Mouse (Mus musculus): ENCODE results near the gene Slc39a1.
"Not testable (repeated sequence)": the region's sequence is repeated elsewhere in the genome, so short reads cannot be mapped to it uniquely, and the experiment has no call there.

The Slc39a1 gene

DNA sequence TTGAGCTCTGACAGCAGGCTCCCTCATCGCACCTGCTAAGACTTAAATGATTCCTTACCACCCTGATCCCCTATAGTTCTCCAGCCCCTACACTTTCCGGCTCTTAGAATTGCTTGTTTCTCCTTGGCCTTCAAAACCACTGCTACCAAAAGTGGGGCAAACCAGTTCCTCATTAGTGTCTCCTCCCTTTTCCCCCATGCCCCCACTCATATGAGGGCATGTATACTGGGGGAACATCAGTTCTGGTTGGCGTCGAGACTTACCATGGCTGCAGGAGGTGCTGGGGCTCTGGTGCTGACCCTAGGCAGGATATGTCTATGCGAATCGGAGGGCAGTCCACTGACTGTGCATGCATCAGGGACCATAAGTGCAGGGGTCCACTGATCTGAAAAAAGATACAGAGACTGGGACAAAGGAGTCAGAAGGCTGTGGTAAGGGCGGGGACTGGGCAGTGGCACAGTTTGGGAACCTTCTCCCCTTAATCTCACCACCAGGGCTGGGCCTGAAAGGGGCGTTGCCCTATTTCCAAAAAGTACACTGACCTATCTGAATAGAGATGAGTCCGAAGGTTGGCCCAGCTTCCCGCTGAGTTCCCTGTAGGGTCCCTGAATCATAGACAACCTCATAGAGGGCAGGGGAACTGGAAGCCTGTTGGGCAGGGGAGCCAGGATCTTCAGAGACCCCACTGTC is 6.2 kb upstream of the Slc39a1 start:
- no peak for DNase-seq

DNA sequence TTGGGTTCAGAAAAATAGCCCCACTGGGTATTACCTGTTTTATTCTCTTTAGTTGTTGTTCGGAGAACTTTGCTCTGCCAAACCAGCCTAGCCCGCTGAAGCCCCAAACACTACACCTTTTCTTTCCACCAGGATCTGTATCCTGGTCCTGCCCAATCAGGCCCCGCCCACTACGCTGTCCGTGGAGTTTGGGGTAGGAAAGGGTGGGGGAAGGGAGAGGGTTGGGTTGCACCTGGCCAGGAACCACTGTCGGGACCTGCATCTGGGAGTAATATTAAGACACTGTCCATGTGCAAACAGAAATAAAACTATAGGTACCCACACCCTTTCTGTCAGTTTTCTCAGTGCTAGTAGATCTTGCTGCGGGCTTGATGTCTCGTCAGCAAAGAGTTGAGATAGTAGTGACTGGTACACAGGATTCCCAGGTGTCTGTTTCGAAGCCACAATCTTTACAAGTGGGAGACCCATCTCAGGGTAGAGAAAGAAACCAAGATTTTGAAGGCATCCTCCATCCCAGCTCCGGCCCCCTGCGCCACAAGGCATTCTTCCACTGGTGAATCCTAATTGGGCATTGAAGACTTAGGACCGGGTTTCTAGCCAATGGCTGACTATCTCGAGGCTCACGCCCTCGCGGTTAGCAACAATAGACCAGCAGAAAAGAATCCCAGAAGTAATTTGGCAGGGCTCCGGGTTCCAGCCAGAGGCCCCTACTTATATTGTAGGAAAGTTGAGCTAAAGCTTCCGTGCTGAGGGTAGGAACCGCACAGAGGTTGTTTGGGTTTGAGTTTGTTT is 4.8 kb upstream of the Slc39a1 start, which contains the start of gene Creb3l4:
Creb3l4 (minus strand) TSS at position 529 of the 792 bp plus-strand sequence.
- no peak for DNase-seq

DNA sequence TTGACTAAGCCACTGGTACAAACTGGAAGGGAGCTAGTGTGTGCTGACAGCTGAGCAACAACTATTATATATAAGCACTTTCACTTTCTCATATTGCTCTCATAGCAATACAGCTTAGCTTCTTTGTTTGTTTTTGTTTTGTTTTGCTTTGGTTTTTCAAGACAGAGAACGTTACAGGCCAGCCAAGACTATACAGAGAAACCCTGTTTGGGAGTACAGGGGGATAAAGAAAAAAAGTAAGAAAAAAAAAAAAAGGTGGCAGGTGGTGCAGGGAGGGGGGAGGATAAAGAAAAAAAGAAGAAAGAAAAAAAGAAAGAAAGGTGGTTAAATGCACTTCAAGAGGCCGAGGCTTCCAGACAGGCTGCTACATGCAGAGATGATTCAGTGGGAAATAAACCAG is 2.6 kb upstream of the Slc39a1 start:
- DNase-seq = no peak

DNA sequence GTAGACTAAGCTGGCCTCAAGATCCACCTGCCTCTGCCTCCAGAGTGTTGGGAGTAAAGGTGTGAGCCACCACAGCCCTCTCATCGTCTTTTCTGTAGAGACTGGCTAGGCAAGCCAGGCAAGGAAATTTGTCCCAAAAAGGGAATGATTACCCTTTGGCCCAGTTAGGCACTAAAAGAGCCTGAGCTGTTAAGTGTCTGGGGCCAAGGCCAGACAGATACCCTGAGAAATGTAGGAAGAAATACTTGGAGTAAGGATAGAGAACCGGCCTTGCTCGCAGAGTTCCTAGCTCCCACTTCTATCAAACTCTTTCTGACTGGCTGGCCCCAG is 377 bp upstream of the Slc39a1 start:
- DNase-seq = no peak

DNA sequence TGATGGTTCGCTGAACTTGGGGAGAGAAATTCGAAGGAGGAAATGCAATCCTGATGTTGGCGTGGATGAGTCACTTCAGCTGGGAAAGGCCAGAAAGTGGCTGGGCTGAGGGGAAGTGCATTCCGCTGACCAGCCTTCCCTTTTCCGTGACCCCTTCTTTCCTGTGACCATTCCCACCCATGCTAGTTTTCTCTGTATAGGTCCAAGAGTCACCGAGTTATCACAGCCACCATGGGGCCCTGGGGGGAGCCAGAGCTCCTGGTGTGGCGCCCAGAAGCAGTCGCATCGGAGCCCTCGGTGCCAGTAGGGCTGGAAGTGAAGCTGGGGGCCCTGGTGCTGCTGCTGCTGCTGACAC is 751 bp downstream of the Slc39a1 start:
- no peak for DNase-seq

DNA sequence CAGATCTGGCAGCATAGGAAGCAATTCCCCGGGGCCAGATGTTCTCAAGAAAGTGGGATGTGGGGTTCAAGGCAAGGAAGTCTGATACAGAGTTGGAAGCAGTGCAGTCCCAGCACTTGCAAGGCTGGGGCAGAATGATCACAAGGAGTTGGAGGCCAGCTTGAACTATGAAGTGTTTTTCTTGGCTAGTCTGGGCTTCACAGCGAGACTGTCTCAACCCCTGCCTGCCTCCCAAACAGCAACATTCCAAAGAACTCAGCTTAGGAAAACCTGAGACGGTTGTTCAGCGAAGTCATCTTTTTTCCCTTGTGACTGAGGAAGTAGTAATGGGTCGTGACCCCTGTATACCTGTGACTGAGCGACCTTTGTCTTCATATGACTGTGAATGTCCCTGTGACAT is 2.8 kb downstream of the Slc39a1 start:
- no peak for DNase-seq

DNA sequence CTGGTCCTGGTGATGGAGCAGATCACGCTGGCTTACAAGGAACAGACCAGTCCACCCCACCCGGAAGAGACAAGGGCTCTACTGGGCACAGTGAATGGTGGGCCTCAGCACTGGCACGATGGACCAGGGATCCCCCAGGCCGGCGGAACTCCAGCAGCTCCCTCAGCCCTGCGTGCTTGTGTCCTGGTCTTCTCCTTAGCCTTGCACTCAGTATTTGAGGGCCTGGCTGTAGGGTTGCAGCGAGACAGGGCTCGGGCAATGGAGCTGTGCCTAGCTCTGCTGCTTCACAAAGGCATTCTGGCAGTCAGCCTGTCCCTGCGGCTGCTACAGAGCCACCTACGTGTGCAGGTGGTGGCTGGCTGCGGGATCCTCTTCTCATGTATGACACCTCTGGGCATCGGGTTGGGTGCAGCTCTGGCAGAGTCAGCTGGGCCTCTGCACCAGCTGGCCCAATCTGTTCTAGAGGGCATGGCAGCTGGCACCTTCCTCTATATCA is 3.8 kb downstream of the Slc39a1 start:
- not testable (repeated sequence) for DNase-seq

DNA sequence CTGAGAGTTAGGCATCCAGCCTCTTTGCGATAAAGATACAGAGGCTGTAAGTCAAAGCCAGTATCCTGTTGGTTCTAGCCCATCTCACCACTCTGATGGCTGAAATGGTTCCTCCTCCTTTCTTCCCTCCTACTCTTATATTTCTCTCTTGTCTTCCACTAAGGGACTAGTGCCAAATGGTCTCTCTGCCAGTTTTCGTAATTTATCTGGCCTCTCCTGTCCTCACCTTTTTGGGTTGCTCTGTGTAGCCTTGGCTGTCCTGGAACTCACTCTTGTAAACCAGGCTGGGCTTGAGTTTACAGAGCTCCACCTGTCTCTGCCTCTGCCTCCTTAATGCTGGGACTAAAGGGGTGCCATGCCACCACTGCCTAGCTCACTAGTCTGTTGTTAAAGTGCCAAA is 4.7 kb downstream of the Slc39a1 start:
- not testable (repeated sequence) for DNase-seq

DNA sequence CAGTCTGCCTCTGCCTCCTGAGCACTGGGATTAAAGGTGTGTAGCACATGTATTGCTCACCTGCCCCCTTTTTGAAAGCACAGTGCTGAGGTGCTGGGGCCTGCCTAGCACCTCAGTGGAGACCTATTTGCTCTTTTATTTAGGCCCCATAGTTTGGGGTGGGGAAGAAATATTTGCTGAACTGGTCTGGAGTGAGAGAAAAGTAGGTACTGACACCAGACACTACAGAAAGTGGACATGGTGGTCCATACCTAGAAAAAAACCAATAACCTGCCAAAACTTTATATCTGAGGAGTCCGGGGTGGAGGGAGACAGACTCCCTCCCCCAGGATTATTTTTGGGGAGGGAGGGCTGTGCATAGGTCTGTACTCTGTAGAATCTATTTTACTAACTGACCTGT is 5.2 kb downstream of the Slc39a1 start:
- not testable (repeated sequence) for DNase-seq

DNA sequence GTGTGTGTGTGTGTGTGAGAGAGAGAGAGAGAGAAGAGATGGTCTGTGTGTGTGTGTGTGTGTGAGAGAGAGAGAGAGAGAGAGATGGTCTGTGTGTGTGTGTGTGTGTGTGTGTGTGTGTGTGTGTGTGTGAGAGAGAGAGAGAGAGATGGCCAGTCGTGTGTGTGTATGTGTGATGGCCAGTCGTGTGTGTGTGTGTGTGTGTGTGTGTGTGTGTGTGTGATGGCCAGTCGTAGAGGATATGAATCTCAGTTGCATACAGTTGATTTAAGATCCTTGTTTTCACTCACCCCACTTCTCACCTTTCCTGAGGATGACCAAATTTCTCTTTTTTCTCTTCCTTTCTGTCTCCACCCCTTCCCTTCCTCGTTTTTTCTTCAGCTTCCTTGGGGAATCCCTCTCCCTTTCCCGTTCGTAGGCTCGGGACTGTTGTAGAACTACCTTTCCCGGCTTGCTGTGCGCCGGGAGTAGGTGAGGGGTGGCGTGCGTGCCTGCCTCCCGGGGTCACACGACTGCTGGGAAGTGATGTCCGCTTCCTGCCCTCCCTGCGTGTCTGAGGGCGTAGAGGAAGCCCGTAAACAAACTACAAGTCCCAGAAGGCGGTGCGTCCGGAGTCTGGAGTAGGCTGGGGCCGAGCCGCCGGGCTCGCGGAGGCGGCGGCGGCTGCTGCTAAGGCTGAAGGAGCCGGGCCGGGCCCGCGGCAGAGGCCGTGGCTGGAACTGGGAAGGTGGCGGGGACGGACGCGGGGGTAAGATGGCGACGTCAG is 5.9 kb downstream of the Slc39a1 start, which contains the start of gene Crtc2:
Crtc2 (plus strand) TSS at position 511 of the 766 bp plus-strand sequence.
- peak; percentile 96 for DNase-seq

DNA sequence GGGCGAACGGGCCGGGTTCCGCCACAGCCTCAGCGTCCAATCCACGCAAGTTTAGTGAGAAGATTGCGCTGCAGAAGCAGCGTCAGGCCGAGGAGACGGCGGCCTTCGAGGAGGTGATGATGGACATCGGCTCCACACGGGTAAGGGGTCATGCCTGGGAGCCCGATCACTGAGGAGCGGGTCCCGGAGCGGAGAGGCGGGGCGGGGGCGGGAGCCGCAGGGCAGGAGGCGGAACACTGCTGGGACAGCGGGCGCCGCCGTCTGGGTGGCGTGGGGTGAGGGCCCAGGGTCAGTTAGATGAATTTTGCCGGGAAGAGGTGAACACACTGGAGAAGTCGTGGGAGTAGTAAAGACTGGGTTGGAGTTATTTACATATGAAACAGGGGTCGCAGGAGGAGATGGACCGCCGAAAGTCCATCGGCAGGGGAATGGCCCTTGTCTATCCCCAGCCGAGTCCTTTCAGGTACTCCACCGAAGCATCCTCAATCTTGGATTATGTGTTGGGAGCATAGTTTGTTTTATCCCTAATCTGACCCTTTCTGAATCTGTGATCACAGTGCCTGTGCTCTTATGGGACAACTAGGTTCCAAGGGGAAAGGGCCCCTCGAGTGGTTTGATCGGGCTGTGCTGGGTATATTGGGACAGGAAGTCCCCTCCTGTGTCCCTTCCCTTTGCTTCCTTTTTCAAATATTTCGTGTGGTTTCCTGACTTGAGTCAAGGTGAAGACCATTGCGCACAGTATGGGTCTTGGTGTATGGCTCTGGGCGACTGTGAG is 6.6 kb downstream of the Slc39a1 start:
- DNase-seq = no peak

DNA sequence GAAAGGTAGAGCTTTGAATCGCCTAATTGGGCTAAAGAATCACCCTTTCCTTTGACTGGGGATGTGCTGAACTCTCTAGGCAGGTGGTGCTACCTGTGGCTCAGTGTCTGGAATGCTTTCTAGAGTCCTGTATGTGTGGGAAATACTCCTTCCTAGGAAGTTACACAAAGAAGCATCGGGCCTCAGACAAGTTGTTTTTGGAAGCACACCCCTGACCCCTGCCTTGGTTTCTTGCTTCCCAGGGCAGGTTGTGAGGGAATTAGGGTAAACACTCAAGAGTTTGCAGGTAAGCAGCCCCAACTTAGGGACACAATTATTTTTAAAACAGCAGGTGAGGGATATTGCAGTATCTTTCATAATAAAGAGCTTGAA is 7.2 kb downstream of the Slc39a1 start:
- no peak for DNase-seq

DNA sequence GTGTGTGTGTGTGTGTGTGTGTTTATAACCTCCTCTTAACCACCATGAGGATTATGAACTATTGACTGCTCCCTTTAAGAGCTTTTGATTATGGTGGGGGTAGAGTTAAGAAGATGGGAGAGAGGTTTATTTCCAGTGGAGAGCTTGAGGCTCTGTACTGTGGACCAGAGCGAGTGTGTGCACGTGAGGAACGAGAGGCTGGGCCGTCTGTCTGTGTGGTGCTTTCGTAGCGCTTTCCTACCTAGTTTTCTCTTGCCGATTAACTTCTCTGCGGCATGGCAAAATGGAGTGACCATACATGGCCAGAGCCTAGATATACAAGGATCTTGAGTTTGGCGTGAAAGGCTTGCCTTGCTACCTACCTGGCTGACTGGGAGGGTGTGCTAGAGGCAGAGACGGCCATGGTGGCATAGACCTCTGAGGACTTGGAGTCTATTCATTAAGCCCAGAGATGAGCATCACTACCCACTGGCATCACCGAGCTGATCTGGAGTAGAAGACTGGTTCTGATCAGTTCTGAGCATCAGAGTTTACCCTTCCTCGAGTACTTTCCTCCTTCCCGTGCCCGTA is 7.9 kb downstream of the Slc39a1 start:
- DNase-seq = no peak

DNA sequence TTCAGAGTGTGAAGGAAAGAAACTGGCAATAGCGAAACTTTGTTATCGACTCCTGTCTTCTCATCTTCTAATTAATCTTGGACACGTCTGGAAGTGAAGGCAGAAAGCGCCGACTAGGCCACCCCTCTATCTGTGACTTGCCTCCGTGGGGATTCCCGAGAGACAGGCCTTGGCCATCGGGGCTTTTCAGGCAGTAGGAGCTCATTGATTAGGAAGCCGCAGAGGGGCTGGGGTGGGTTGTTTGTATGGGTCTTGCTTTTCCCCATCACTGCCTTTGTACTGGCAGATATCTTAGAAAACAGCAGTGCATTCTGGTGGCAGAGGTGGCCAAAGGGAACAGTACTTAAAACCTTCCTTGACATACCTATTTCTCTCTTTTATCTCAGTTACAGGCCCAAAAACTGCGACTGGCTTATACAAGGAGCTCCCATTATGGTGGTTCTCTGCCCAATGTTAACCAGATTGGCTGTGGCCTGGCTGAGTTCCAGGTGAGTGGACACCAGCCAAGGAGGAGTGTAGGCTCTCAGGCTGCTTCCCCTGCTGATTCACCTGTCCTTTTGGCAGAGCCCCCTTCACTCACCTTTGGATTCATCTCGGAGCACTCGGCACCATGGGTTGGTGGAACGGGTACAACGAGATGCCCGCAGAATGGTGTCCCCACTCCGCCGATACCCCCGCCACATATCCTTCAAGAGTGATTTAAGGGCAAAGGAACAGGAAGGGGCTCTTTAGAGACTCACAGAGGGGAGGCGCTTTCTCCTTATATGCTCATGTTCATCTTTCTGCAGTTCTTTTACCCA is 9.0 kb downstream of the Slc39a1 start:
- no peak for DNase-seq

DNA sequence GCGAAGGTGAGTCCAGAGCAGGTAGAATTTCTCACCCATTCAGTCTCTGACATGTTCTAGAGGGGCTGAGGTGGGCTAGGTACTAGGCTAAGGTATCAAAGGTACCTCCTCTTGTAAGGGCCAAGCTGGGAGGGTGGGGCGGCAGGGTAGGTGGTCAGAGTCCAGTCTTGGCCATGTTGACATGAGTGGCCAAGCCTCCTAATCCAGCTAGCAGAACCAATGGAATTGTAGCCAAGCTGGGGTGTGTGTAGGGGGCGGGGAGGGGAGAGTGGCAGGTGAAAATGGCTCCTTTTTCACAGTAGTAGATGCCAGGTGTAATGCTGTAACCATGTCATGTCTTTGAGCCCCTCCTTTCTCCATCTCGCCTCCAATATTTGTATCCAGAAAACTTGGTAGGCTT is 10.5 kb downstream of the Slc39a1 start:
- DNase-seq = no peak

DNA sequence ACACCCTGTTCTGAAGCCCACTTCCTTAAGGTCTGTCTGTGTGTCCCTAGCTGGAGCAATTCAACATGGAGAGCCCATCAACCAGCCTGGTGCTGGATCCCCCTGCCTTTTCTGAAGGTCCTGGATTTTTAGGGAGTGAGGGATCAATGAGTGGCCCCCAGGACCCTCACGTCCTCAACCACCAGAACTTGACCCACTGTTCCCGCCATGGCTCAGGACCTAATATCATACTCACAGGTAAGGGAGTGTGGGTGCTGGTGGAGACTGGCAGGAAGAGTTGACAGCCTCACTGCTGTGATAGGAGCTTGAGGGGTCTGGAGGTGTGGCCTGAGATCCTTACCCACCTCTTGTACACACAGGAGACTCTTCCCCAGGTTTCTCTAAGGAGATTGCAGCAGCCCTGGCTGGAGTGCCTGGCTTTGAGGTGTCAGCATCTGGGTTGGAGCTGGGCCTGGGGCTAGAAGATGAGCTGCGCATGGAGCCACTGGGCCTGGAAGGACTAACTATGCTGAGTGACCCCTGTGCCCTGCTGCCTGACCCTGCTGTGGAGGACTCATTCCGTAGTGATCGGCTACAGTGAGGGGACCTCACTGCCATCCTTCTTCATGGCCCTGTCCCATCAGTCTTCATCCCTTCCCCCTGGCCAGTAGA is 15.3 kb downstream of the Slc39a1 start:
- DNase-seq = no peak

DNA sequence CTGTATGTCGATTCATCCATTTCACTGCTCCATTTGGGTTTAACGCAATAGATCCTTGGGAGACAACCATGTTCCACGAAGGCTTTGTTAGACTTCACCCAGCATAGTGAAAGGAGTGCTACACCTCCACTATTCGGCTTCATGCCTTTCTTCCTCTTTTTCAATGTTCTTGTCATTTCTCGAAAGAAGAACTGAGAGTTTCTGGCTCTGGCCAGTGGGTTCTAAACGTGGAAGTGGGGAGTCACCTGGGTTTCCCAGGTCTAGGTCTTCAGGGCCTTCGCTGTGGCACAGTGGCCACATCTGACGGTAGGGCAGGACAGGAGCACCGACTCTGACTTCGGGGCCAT is 16.7 kb downstream of the Slc39a1 start:
- DNase-seq = no peak

DNA sequence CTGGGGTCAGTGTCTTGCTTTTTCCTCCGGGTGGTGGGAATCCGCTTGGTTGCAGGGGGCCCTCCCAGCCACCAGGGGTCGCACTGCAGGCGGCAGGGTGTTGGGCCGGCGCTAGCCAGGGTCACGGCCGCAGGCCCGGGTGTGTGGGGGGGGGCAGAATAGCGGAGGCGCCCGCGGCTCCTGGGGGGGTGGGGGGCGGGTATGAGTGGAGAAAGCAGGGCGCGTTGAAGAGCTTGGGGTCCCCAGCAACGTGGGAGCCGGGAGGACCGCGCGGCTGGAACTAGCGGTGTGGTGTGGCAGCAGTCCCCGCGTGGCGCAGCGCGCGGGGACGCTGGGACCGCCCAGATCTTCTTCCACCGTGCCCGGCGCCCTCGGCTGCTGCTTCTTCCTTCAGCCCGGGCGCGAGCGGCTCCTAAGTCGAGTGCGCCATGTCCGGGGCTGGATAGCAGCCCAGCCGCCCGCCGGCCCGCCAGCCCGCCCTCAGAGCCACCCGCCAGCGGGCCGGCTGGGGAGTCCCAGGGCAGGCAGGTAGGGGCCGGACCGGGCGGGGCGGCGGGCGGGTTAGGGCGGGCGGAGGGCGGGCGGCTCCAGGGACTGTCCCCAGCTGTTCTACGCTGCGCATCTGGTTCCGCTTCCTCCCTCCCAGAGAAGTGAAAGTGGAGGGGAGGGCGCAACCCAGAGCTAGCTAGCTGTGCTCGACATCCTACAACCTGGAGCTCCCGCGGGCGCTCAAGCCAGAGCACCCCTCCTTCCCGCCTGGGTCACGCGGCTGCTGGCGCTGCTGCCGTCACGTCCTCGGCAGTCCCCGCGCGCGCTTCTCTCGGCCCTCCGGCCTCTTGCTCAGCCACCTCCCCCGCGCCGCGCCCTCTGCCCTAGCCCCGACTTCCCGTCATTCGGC is 17.3 kb downstream of the Slc39a1 start, which contains the start of gene Dennd4b:
Dennd4b (plus strand) TSS at position 152 of the 898 bp plus-strand sequence.
- DNase-seq = peak; percentile 87

DNA sequence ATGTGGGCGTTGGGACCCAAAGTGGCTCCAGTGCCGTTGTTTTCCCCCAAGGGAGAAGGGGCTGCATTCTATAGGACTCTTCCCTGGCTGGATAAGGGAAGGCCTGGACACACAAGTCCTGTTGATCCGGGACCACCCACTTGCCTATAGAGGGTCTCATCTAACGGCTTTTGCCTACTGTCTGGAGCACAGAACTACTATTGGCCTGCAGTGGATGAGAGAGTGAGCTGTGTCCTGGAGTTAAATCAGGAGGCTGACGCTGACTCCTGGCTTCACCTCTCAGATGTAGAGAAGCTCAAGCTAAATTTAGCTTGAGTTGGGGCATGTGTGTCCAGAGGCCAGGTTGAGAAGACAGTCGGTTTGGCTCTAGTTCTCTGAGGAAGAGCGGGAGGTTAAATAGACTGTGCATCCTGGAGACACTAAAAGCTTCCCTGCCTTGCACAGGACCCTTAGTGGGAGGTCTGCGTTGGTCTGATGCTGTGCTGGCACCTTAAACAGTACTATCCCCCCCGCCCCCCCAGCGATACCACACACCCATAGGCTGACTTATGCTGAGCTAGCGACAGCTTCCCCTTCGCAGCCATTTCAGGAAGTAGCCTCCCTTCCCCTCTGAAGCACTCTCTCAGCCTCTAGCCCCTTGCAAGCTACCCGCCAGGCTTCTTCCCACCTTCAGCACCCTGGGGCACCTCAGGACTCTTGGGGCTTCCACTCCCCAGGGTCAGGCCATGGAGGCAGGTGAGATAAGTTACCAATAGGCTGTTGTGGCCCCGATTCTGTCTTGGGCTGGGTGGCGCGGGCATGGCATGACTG is 18.2 kb downstream of the Slc39a1 start:
- no peak for DNase-seq

All from right cerebral cortex, postnatal 25 days (tissue).